Mouse (Mus musculus): ENCODE measurements around the gene Pgm2. TPM values are rescaled to one million over a fixed set of nuclear protein-coding genes. Genes with fewer than 3 reads are reported as not detected.
A peak's percentile ranks its signal among the peaks of the same experiment; 100 is the strongest.

The Pgm2 gene
- polyA plus RNA-seq, 1 experiment from 2014 or later, result 35.2 TPM

DNA sequence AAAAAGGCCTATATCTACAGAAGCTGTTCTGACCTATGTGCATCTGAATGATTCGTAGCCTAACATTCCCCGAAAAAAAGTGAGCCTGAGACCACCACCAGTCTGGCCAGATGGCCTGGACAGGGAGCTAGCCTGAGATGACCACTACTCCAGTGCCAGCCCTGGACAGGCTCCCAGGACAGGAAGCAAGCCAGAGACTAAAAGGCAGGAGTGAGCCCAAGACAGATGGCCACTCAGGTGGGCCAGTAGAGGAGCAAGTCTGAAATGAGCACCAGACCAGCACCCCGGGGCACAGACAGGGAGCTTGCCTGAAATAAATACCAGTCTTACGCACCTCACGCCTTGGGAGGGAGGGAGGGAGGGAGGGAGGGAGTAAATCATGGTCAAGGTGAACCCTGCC is 51.6 kb downstream of the Pgm2 start:
- Histone ChIP-seq H3K36me3 (ENCODE audit: control insufficient read depth, insufficient read depth, low read length) (no peaks in the 10 kb centered on the region), H3K4me1 (replicated peaks; ENCODE audit: control insufficient read depth, insufficient read depth, low read length) (no peaks in the 10 kb centered on the region), H3K9ac (ENCODE audit: low read length) (no peak overlapping the region), H3K27me3 (replicated peaks; ENCODE audit: control insufficient read depth, insufficient read depth, low read length) (no peaks in the 10 kb centered on the region), H3K4me2 (ENCODE audit: low read length) (no peak overlapping the region), H3K27ac (ENCODE audit: low read depth) (no peak overlapping the region), H3K9me3 (ENCODE audit: control insufficient read depth, low read length) (no peaks in the 10 kb centered on the region), H3K4me3 (ENCODE audit: low read depth, low read length) (no peak overlapping the region)
- no peak for ATAC-seq (replicated peaks; ENCODE audit: low FRiP score, low TSS enrichment, low read depth)
- WGBS, result 64% methylated on average over 5 of the region's 5 CpGs
- DNase-seq (ENCODE audit: low spot score), result peak; percentile 29

GRCm38 (mm10) chr5:64146384-64147005 is 53.7 kb downstream of the Pgm2 start:
- no peak overlapping the region for H3K9ac ChIP-seq (ENCODE audit: low read length)
- H3K27me3 ChIP-seq (replicated peaks; ENCODE audit: control insufficient read depth, insufficient read depth, low read length), result no peaks in the 10 kb centered on the region
- no peak overlapping the region for H3K4me3 ChIP-seq (ENCODE audit: low read depth, low read length)
- H3K27ac ChIP-seq (ENCODE audit: low read depth), result no peak overlapping the region
- H3K4me1 ChIP-seq (replicated peaks; ENCODE audit: control insufficient read depth, insufficient read depth, low read length), result 0 out of 2 replicates have a peak, but pooled peaks cover 3% of the 10 kb centered on the region
- no peak for ATAC-seq (replicated peaks; ENCODE audit: low FRiP score, low TSS enrichment, low read depth)
- H3K9me3 ChIP-seq (ENCODE audit: control insufficient read depth, low read length), result no peaks in the 10 kb centered on the region
- 74% methylated on average over 10 of the region's 10 CpGs for WGBS
- no peaks in the 10 kb centered on the region for H3K36me3 ChIP-seq (ENCODE audit: control insufficient read depth, insufficient read depth, low read length)
- no peak for DNase-seq (ENCODE audit: low spot score)
- H3K4me2 ChIP-seq (ENCODE audit: low read length), result no peak overlapping the region

DNA sequence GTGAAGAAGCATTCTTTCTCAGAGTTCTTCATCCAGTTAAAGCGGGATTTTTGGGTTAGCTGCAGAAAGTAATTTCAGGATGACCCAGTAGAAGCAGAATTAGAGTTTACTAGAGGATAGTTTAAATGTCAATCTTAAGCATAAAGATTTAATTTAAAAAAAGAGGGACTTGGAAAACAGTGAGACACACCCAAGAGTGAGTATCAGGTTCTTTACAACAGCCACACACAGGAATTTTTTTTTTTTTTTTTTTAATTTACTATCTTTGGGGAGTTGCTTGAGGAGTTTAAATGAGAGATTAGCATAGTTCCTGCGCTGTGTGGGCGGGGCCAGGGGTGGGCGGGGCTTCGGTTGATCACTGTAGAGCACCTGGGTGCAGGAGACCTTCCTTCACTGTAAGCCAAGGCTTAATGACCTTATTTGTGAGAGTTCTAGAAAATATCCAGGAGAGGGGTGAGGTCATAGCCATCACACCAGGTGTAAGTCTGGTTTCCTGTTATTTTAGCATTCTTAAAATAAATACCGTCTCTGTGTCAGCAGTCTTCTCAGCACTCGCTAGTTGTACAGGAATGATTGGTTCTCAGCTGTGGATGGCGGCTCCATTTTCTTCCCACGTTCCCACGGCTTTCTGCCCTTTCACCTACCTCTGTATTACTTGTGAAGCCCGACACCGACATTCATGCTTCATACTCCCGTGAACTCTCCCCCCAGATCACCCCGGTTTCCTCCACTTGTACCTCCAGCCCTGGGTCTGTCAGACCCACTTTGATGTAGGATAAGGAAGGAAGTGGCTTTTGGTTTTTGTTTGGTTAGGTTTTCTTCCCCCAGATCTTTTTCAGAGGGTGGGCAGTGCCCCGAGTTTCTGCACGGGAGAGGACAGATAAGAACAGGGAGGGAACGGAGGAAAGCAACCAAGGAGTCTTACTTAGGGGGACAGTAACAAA is 56.7 kb downstream of the Pgm2 start:
- ATAC-seq (replicated peaks; ENCODE audit: low FRiP score, low TSS enrichment, low read depth) (peak; percentile 61; the same call in 1 of the 2 replicates), DNase-seq (ENCODE audit: low spot score) (no peak)
- peak overlapping the region; percentile 6; the same call in 1 of the 2 replicates for H3K4me3 ChIP-seq (ENCODE audit: low read depth, low read length)
- 23% methylated on average over 17 of the region's 17 CpGs for WGBS
- no peak overlapping the region for H3K27ac ChIP-seq (ENCODE audit: low read depth)
- H3K27me3 ChIP-seq (replicated peaks; ENCODE audit: control insufficient read depth, insufficient read depth, low read length), result no peaks in the 10 kb centered on the region
- H3K36me3 ChIP-seq (ENCODE audit: control insufficient read depth, insufficient read depth, low read length), result no peaks in the 10 kb centered on the region
- H3K9me3 ChIP-seq (ENCODE audit: control insufficient read depth, low read length), result no peaks in the 10 kb centered on the region
- H3K4me1 ChIP-seq (replicated peaks; ENCODE audit: control insufficient read depth, insufficient read depth, low read length), result 0 out of 2 replicates have a peak, but pooled peaks cover 3% of the 10 kb centered on the region
- H3K4me2 ChIP-seq (ENCODE audit: low read length), result peak overlapping the region; percentile 36
- H3K9ac ChIP-seq (ENCODE audit: low read length), result no peak overlapping the region

DNA sequence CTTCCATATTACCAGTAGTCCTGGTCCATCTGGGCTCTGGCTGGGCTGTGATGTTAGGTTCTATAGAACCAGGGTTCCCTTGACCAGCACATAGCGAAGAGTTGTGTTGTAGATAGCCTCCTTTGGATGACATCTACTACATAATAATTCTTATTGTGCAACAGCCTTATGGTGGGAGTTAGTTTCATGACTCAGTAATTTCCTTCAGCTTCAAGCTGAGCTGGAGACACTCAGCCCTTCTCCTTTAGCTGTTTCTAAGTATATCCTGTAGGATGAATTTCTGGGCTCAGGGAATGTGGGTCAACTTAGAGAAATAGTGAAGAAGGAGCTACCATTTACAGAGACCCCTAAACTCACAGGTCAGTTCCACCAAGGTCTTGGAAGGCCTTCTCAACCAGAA is 60.6 kb downstream of the Pgm2 start:
- peaks cover 17% of the 10 kb centered on the region for H3K4me1 ChIP-seq (replicated peaks; ENCODE audit: control insufficient read depth, insufficient read depth, low read length)
- no peak overlapping the region for H3K9ac ChIP-seq (ENCODE audit: low read length)
- WGBS, result 91% methylated on average over 1 of the region's 1 CpGs
- H3K9me3 ChIP-seq (ENCODE audit: control insufficient read depth, low read length), result no peaks in the 10 kb centered on the region
- H3K4me2 ChIP-seq (ENCODE audit: low read length), result no peak overlapping the region
- no peaks in the 10 kb centered on the region for H3K36me3 ChIP-seq (ENCODE audit: control insufficient read depth, insufficient read depth, low read length)
- H3K27me3 ChIP-seq (replicated peaks; ENCODE audit: control insufficient read depth, insufficient read depth, low read length), result no peaks in the 10 kb centered on the region
- no peak overlapping the region for H3K4me3 ChIP-seq (ENCODE audit: low read depth, low read length)
- no peak overlapping the region for H3K27ac ChIP-seq (ENCODE audit: low read depth)
- no peak for DNase-seq (ENCODE audit: low spot score)
- ATAC-seq (replicated peaks; ENCODE audit: low FRiP score, low TSS enrichment, low read depth), result no peak

DNA sequence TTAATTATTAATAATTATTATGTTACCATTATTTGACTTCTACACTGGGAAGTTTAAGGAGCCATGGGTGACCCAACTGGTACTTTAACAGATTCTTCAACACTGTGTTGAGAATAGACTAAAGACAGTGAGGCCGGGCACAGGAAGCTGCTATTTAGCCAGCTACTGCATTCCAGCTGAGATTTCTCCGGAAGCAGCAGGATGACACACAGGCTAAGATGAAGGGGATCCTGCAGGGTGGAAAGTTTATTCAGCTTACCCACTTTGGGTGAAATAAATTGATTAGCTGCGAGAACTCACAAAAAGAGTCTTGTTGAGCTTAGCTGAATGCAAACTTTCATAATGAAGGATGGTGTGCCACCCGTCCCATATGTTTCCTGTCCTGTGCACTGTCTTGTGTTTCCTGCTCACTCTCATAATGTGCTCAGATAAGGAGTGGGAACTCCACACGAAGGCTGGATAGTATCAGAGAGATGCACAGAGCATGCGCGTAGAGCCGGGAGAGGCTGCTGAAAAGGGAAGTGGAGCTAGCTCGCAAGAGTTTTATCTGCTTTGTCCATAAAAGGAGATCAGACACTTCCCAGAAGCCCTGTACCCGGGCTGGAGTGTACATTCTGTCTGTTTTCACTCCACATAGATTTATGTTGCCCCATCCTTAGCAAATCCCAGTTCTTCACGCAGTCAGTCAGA is 63.3 kb downstream of the Pgm2 start, which contains the start of gene Tbc1d1:
Gene Tbc1d1 (plus strand): TSS at position 445 of the 690 bp plus-strand sequence.
- ATAC-seq (replicated peaks; ENCODE audit: low FRiP score, low TSS enrichment, low read depth) (peak; percentile 73), DNase-seq (ENCODE audit: low spot score) (peak; percentile 83)
- Histone ChIP-seq H3K4me1 (replicated peaks; ENCODE audit: control insufficient read depth, insufficient read depth, low read length) (peaks cover 18% of the 10 kb centered on the region), H3K9ac (ENCODE audit: low read length) (peak within 1 kb of the TSS; percentile 16; the same call in 1 of the 2 replicates), H3K27me3 (replicated peaks; ENCODE audit: control insufficient read depth, insufficient read depth, low read length) (0 out of 2 replicates have a peak, but pooled peaks cover 3% of the 10 kb centered on the region), H3K36me3 (ENCODE audit: control insufficient read depth, insufficient read depth, low read length) (no peaks in the 10 kb centered on the region), H3K4me2 (ENCODE audit: low read length) (peak within 1 kb of the TSS; percentile 50), H3K4me3 (ENCODE audit: low read depth, low read length) (peak within 1 kb of the TSS; percentile 16; the same call in 1 of the 2 replicates), H3K27ac (ENCODE audit: low read depth) (peak within 1 kb of the TSS; percentile 93), H3K9me3 (ENCODE audit: control insufficient read depth, low read length) (no peaks in the 10 kb centered on the region)
- WGBS, result 10% methylated on average over 11 of the region's 11 CpGs

GRCm38 (mm10) chr5:64156579-64156978 is 63.8 kb downstream of the Pgm2 start:
- Histone ChIP-seq H3K4me1 (replicated peaks; ENCODE audit: control insufficient read depth, insufficient read depth, low read length) (peaks cover 22% of the 10 kb centered on the region), H3K4me3 (ENCODE audit: low read depth, low read length) (peak overlapping the region; percentile 16; the same call in 1 of the 2 replicates), H3K27me3 (replicated peaks; ENCODE audit: control insufficient read depth, insufficient read depth, low read length) (0 out of 2 replicates have a peak, but pooled peaks cover 3% of the 10 kb centered on the region), H3K27ac (ENCODE audit: low read depth) (peak overlapping the region; percentile 93), H3K36me3 (ENCODE audit: control insufficient read depth, insufficient read depth, low read length) (no peaks in the 10 kb centered on the region), H3K4me2 (ENCODE audit: low read length) (peak overlapping the region; percentile 50), H3K9ac (ENCODE audit: low read length) (peak overlapping the region; percentile 16; the same call in 1 of the 2 replicates), H3K9me3 (ENCODE audit: control insufficient read depth, low read length) (no peaks in the 10 kb centered on the region)
- 11% methylated on average over 4 of the region's 4 CpGs for WGBS
- no peak for DNase-seq (ENCODE audit: low spot score)
- ATAC-seq (replicated peaks; ENCODE audit: low FRiP score, low TSS enrichment, low read depth), result no peak

GRCm38 (mm10) chr5:64157926-64158325 is 65.2 kb downstream of the Pgm2 start:
- Histone ChIP-seq H3K4me2 (ENCODE audit: low read length) (0 out of 2 replicates have a peak overlapping the region, but pooled peaks have one; percentile 2), H3K36me3 (ENCODE audit: control insufficient read depth, insufficient read depth, low read length) (no peaks in the 10 kb centered on the region), H3K9me3 (ENCODE audit: control insufficient read depth, low read length) (no peaks in the 10 kb centered on the region), H3K4me1 (replicated peaks; ENCODE audit: control insufficient read depth, insufficient read depth, low read length) (peaks cover 22% of the 10 kb centered on the region), H3K9ac (ENCODE audit: low read length) (no peak overlapping the region), H3K27ac (ENCODE audit: low read depth) (no peak overlapping the region), H3K4me3 (ENCODE audit: low read depth, low read length) (no peak overlapping the region), H3K27me3 (replicated peaks; ENCODE audit: control insufficient read depth, insufficient read depth, low read length) (0 out of 2 replicates have a peak, but pooled peaks cover 3% of the 10 kb centered on the region)
- no peak for ATAC-seq (replicated peaks; ENCODE audit: low FRiP score, low TSS enrichment, low read depth)
- WGBS, result 65% methylated on average over 1 of the region's 1 CpGs
- no peak for DNase-seq (ENCODE audit: low spot score)

DNA sequence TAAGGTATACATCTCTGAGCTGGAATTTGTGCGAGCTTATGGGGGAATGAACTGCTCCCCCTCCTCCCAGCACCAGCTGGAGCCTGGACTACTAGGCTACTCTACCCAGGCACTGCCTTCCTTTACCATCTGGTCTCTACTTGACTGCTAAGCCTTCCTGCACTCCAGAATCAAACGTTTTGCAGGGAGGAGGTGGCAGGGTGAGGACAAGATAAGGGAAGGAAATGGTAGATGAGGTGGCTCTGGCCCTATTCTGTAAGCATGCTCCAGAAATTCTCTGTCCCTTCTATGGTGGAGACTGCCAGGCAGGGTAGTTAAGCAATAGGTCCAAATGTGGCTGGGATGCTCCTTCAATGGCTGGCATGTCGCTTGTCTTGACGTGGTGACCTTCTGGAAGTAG is 65.8 kb downstream of the Pgm2 start:
- ATAC-seq (replicated peaks; ENCODE audit: low FRiP score, low TSS enrichment, low read depth) (no peak), DNase-seq (ENCODE audit: low spot score) (no peak)
- 0 out of 2 replicates have a peak, but pooled peaks cover 3% of the 10 kb centered on the region for H3K27me3 ChIP-seq (replicated peaks; ENCODE audit: control insufficient read depth, insufficient read depth, low read length)
- no peaks in the 10 kb centered on the region for H3K9me3 ChIP-seq (ENCODE audit: control insufficient read depth, low read length)
- H3K27ac ChIP-seq (ENCODE audit: low read depth), result no peak overlapping the region
- H3K9ac ChIP-seq (ENCODE audit: low read length), result no peak overlapping the region
- 41% methylated on average over 4 of the region's 4 CpGs for WGBS
- peaks cover 22% of the 10 kb centered on the region for H3K4me1 ChIP-seq (replicated peaks; ENCODE audit: control insufficient read depth, insufficient read depth, low read length)
- H3K4me2 ChIP-seq (ENCODE audit: low read length), result peak overlapping the region; percentile 99; the same call in 1 of the 2 replicates
- 0 out of 2 replicates have a peak overlapping the region, but pooled peaks have one; percentile 86 for H3K4me3 ChIP-seq (ENCODE audit: low read depth, low read length)
- H3K36me3 ChIP-seq (ENCODE audit: control insufficient read depth, insufficient read depth, low read length), result no peaks in the 10 kb centered on the region
